Mouse (Mus musculus) central nervous system, embryonic 11.5 days (tissue): Measurements from ENCODE around the gene Ildr2. TPM values are rescaled to one million over a fixed set of nuclear protein-coding genes. Genes with fewer than 3 reads are reported as not detected.

ENCODE experiments used
- polyA plus RNA-seq: library from polyadenylated mRNA; depleted of rRNA; stranded (reverse); fragments of >200 nt; gene quantifications from 2 replicates; pipeline ENCODE4 v1.2.3, GENCODE M21; 2012; rRNA removed

Gene Ildr2
- polyA plus RNA-seq, result 9.8 and 16.3 TPM in 2 replicates

GRCm38 (mm10) chr1:166253898-166254894, at the start of gene Ildr2:
Gene Ildr2 (plus strand): TSS chr1:166254139.

GRCm38 (mm10) chr1:166238315-166238969, 15.5 kb upstream of the Ildr2 start, which contains the start of gene Mael:
Gene Mael (minus strand): TSS chr1:166238747.

Other genes with a start within 250 kb of the Ildr2 start
- 2.1 and 2.5 TPM in 2 replicates for gene Dusp27, start 126.2 kb upstream of the Ildr2 start, polyA plus RNA-seq
- 0.13 and 0.22 TPM in 2 replicates for gene Gpa33, start 123.9 kb upstream of the Ildr2 start, polyA plus RNA-seq
- 0.04 TPM in 1 of 2 replicates, not detected in the other for gene Mael, start 15.4 kb upstream of the Ildr2 start, polyA plus RNA-seq
- gene Tada1, start 125.0 kb downstream of the Ildr2 start, polyA plus RNA-seq, result 46.0 and 58.2 TPM in 2 replicates
- 40.2 and 42.1 TPM in 2 replicates for gene Pogk, start 155.7 kb downstream of the Ildr2 start, polyA plus RNA-seq
- not detected in 2 replicates for gene Gm4846, start 243.4 kb downstream of the Ildr2 start, polyA plus RNA-seq